Mouse (Mus musculus): ENCODE data around the gene Thra.

DNA sequence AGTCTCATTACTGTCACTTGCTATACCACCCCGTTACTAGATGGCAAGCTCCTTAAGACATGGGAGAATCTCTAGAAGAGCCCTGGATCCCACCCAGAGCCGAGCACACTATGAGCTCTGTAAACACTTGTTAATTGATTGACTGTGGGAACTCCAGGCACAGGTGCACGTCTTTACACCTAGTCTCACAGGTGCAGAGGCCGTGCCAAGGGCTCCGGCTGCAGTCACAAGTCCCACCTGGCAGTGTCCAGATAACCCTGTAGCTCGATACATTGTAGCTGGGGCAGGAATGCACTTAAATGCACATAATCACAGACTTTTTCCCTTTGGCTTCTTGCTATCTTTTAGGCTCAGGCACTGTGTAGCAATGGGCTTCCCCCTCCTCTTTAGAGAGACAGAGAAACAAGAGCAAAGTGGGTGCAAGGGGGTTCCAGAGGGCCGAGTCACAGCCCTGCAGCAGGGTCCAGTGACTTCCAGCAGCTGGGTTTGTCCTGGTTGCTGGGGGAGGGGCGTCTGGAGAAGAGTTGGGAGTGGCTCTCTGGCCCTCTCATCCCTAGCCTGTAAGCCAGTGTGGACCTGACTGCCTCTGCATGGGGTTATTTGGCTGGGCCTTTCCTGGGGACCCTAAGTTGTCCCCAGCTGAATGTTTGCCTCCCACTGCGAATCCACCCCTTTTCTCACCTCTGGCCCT, 3.4 kb downstream of the Thra start:
- no peak for TF ChIP-seq CTCF (IDR thresholded peaks at IDR 0.05; ENCODE audit: extremely low read depth, insufficient read depth, insufficient read length, insufficient replicate concordance)
- no peak for TF ChIP-seq POLR2A (IDR thresholded peaks at IDR 0.05; ENCODE audit: low read depth, low read length)

Data from spleen, adult 2 months (tissue).